Mouse (Mus musculus) ES-E14 (cell line): ENCODE measurements around the gene Sirt4. TPM values are rescaled to one million over a fixed set of nuclear protein-coding genes. Genes with fewer than 3 reads are reported as not detected.

Experiments used
- DNase-seq: peaks from one replicate; pipeline ENCODE4 v3.0.0-alpha.2; 2013; ENCODE audit warnings: low read depth, low spot score
- H3K27ac ChIP-seq: 2 replicates; pipeline ENCODE4 v1.5.1; 2012; ENCODE audit warnings: low read depth, mild to moderate bottlenecking, low read length, moderate library complexity, mixed read lengths; ENCODE audit not compliant: poor library complexity, insufficient read depth, severe bottlenecking
- H3K36me3 ChIP-seq: 2 replicates; pipeline ENCODE4 v1.6.1; 2012; ENCODE audit warnings: mild to moderate bottlenecking, low read length, moderate library complexity, mixed read lengths; ENCODE audit not compliant: control insufficient read depth, poor library complexity, insufficient read depth, severe bottlenecking
- H3K4me1 ChIP-seq, 2 experiments: fragments of 150-350 bp in 1 of 2; sonication (generic) in 1 of 2; 2 replicates each; pipeline ENCODE4 v1.6.1; 2012; ENCODE audit warnings: low read length in 2 of 2, mild to moderate bottlenecking in 1 of 2, mixed read lengths in 1 of 2; ENCODE audit not compliant: control insufficient read depth in 2 of 2, insufficient read depth in 2 of 2, poor library complexity in 1 of 2
- H3K4me3 ChIP-seq, 2 experiments: fragments of 150-350 bp in 1 of 2; sonication (generic) in 1 of 2; 2 replicates each; pipeline ENCODE4 v1.5.1; 2012; ENCODE audit warnings: low read length in 2 of 2, low read depth in 1 of 2, mild to moderate bottlenecking in 1 of 2, mixed read lengths in 1 of 2; ENCODE audit not compliant: insufficient read depth in 1 of 2, poor library complexity in 1 of 2, severe bottlenecking in 1 of 2
- H3K9ac ChIP-seq: 2 replicates; pipeline ENCODE4 v1.6.1; 2012; ENCODE audit warnings: low read depth, mild to moderate bottlenecking, low read length, mixed read lengths; ENCODE audit not compliant: poor library complexity, insufficient read depth, severe bottlenecking
- H3K9me3 ChIP-seq: fragments of 150-350 bp; sonication (generic); 2 replicates; pipeline ENCODE4 v1.6.1; 2012; ENCODE audit warnings: low read depth, mild to moderate bottlenecking, low read length; ENCODE audit not compliant: control insufficient read depth, insufficient read depth
- CHD2 ChIP-seq: IDR thresholded peaks from 2 replicates; pipeline ENCODE4 v1.6.1; 2014; ENCODE audit warnings: mild to moderate bottlenecking, low read depth, low read length, inconsistent platforms
- HCFC1 ChIP-seq: IDR thresholded peaks from 2 replicates; pipeline ENCODE4 v1.6.1; 2012; ENCODE audit warnings: low read length, inconsistent platforms, borderline replicate concordance; ENCODE audit not compliant: insufficient read depth
- MAFK ChIP-seq: IDR thresholded peaks from 2 replicates; pipeline ENCODE4 v1.6.1; 2014; ENCODE audit warnings: mild to moderate bottlenecking, low read depth, low read length, inconsistent platforms; ENCODE audit not compliant: insufficient read depth
- ZC3H11A ChIP-seq: IDR thresholded peaks from 2 replicates; pipeline ENCODE4 v1.6.1; 2012; ENCODE audit warnings: low read depth, mild to moderate bottlenecking, inconsistent platforms, low read length, borderline replicate concordance
- ZNF384 ChIP-seq: IDR thresholded peaks from 2 replicates; pipeline ENCODE4 v1.6.1; 2012; ENCODE audit warnings: low read depth, low read length, inconsistent platforms
- in situ Hi-C, 2 experiments: fragments of 600-800 bp; cut with MboI; formaldehyde crosslinking; loops; one replicate each; pipeline ENCODE4 v1.15.1; 2025; ENCODE audit warnings: low sequenced_read_pairs in 2 of 2, inconsistent platforms in 1 of 2; ENCODE audit not compliant: unreplicated experiment in 2 of 2
- total RNA-seq: library from RNA; depleted of rRNA; stranded (reverse); fragments of 300-350 nt; gene quantifications from 2 replicates; pipeline ENCODE4 v1.2.3, GENCODE M21; 2012

Gene Sirt4
- total RNA-seq, 1 experiment = 15.3 TPM

DNA sequence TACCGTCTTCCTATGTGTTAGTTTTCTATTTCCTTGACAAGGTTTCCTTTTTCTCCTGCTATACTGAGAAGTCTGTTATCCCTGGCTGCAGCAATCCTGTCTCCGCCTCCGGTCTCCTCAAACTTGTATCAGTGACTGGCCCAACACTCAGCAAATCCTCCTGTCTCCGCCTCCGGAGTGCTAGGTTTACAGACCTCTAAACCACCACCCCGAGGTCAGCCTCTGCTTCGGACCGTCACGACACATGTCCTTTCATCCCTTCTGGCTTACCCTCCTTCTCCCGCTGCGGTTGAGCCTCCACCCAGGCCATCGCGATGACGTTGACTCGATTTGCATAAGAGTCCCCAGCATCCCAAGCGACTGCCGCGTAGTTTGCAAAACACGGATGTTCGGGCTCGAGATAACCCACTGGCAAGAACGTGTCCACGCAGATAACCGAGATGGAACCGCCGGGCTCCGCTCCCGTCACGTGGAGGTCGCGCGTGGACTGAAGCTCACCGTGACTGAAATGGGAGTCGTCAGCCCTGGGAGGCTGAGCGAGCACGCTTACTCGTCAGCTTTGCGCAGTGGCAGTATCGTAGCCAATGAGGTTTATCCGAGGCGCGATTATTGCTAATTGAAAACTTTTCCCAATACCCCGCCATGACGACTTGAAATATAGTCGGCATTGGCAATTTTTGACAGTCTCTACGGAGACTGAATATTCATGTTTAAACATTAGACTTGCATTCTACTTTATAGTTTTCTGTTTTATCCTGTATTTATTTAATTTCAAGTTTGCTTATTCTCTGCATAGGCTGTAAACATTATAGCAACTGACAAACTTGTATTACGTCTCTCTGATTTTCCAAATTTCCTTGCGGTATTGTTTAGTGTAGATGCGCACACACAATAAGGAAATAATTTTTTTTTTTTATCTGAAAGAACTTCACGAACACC lies 5.4 kb upstream of the Sirt4 start:
- H3K9me3 ChIP-seq = no peaks in the 10 kb centered on the region
- peak overlapping the region; percentile 0 to 21; a peak in 2 of 4 replicates for H3K4me3 ChIP-seq
- no peaks in the 10 kb centered on the region for H3K36me3 ChIP-seq
- peaks cover 0 to 15% of the 10 kb centered on the region in 2 experiments; a peak in 1 of 4 replicates for H3K4me1 ChIP-seq
- TF ChIP-seq MAFK = 0 out of 2 replicates have a peak, but pooled peaks have one; percentile 10
- peak; percentile 76 for TF ChIP-seq HCFC1
- TF ChIP-seq CHD2 = no peak
- TF ChIP-seq ZNF384 = no peak
- no peak for TF ChIP-seq ZC3H11A
- peak; percentile 94 for DNase-seq
- peak overlapping the region; percentile 88 for H3K9ac ChIP-seq
- in situ Hi-C loops = no loop called here
- H3K27ac ChIP-seq = peak overlapping the region; percentile 100

DNA sequence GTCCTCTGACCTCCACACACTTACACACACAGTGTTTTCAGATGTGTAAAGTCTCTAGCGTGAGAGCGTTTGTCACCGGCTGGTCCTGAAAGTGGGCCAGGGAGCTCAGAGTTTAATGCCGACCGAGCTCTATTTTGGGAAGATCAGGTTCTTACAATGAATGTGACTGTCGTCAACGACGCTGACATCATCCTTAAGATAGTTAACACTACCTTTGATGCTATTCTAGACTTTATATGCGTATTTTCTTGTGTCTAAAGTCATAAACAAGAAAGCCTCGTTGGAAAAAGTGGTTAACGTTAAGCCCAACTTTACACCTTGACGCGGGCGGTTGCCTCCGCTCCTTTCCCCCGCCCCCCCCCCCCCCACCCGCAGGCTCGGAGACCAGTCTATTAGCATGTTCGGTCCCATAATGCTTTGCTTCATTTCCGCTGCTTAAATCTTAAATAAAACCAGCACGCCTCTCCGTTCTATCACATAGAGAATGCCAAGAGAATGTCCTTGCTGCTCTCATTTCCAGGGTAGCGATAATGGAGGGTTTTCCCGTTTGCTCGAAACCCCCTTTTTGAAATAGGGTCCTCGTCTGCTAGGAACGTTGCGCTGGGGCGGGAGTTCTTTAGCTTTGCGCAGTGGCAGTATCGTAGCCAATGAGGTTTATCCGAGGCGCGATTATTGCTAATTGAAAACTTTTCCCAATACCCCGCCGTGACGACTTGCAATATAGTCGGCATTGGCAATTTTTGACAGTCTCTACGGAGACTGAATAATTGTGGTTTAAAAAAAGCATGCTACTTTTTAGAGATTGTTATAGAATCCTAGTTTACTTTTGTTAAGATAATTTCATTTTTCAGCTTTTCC lies 4.5 kb upstream of the Sirt4 start:
- peak overlapping the region; percentile 100 for H3K27ac ChIP-seq
- TF ChIP-seq ZNF384 (no peak), HCFC1 (peak; percentile 82), MAFK (no peak)
- in situ Hi-C loops = no loop called here
- H3K9ac ChIP-seq = peak overlapping the region; percentile 84
- H3K36me3 ChIP-seq = no peaks in the 10 kb centered on the region
- no peaks in the 10 kb centered on the region for H3K9me3 ChIP-seq
- peaks cover 0 to 15% of the 10 kb centered on the region in 2 experiments; a peak in 1 of 4 replicates for H3K4me1 ChIP-seq
- peak overlapping the region in 1 of 2 experiments; percentile 6; a peak in 2 of 4 replicates for H3K4me3 ChIP-seq
- DNase-seq = no peak

DNA sequence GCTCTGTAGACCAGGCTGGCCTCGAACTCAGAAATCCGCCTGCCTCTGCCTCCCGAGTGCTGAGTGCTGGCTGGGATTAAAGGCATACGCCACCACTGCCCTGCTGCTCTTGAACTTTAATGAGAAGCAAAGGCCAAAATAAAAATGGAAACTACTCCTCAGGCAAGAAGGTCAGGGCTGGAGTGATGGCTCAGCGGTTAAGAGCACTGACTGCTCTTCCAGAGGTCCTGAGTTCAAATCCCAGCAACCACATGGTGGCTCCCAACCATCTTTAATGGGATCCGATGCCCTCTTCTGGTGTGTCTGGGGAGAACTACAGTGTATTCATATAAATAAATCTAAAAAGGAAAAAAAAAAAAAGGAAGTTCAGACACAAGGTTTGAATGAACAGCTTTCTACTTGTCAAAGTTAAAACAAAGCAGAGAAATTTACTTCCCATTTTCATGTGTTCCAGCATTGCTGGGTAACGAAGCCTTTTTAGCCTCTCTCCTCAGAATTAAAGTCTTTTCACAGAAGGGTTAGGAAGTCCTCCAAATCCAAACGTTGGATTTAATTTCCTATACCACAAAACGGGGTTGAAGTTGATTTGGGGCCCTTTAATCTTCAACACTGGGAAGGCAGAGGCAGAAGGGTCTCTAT lies 3.5 kb upstream of the Sirt4 start:
- TF ChIP-seq HCFC1 = no peak
- no peak for TF ChIP-seq ZNF384
- TF ChIP-seq MAFK = no peak
- no peak for TF ChIP-seq ZC3H11A
- TF ChIP-seq CHD2 = no peak
- Histone ChIP-seq H3K36me3 (no peaks in the 10 kb centered on the region), H3K9me3 (no peaks in the 10 kb centered on the region), H3K4me3 (no peak overlapping the region), H3K4me1 (peaks cover 0 to 14% of the 10 kb centered on the region in 2 experiments; a peak in 2 of 4 replicates), H3K9ac (no peak overlapping the region), H3K27ac (no peak overlapping the region)
- in situ Hi-C loops = no loop called here
- DNase-seq = no peak

DNA sequence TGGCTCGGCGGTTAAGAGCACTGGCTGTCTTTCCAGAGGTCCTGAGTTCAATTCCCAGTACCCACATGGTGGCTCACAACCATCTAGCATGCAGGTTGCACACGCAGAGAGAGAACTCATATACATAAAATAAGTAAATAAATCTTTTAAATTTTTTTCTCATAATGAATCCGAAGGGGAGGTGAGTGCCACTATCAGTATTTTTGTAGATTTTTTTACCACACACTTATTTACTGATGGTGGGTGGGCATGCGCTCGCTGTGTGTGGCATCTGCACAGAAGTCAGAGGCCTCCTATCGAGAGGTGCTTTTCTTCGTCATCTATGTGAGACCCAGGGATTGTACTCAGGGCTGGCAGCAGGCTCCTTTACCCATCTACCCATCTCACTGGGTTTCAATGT lies 2.8 kb upstream of the Sirt4 start:
- H3K36me3 ChIP-seq = no peaks in the 10 kb centered on the region
- no peak overlapping the region for H3K4me3 ChIP-seq
- TF ChIP-seq HCFC1 (no peak), MAFK (no peak), ZNF384 (no peak), ZC3H11A (no peak), CHD2 (no peak)
- H3K4me1 ChIP-seq = peaks cover 0 to 12% of the 10 kb centered on the region in 2 experiments; a peak in 2 of 4 replicates
- no peak for DNase-seq
- H3K27ac ChIP-seq = no peak overlapping the region
- no peak overlapping the region for H3K9ac ChIP-seq
- no peaks in the 10 kb centered on the region for H3K9me3 ChIP-seq
- in situ Hi-C loops = no loop called here
